Mouse (Mus musculus): Measurements from ENCODE around the gene Ppp1r11. TPM values are rescaled to one million over a fixed set of nuclear protein-coding genes. Genes with fewer than 3 reads are reported as not detected.

Ppp1r11 gene
- polyA plus RNA-seq, 1 experiment from 2014 or later = 120 TPM

GRCm38 (mm10) chr17:36914108-36914507 is 37.4 kb downstream of the Ppp1r11 start:
- no peaks in the 10 kb centered on the region for H3K27me3 ChIP-seq (replicated peaks; ENCODE audit: control insufficient read depth, insufficient read depth, low read length)

DNA sequence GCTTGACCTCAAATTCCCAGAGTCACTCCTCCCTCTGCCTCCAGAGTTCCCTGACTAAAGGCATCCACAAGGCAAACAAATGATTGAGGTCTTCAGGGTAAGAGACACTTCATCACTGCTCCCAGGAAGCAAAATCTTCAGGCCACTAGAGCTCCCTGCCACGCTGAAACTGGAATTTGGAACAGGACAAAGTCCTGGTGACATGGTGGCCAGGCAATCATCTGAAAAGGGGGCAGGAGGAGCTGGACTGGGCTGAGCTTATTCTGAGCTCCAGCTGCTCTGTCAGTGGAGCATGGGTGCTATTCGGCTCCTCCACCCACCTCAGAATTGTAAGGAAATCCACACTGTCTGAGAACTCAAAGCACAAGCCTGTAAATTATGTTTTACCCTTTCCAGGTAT is 39.5 kb downstream of the Ppp1r11 start:
- Histone ChIP-seq H3K27ac (ENCODE audit: low read depth) (no peak overlapping the region), H3K4me3 (ENCODE audit: low read depth, low read length) (no peak overlapping the region), H3K36me3 (ENCODE audit: control insufficient read depth, insufficient read depth, low read length) (no peaks in the 10 kb centered on the region), H3K4me1 (replicated peaks; ENCODE audit: control insufficient read depth, insufficient read depth, low read length) (no peaks in the 10 kb centered on the region), H3K27me3 (replicated peaks; ENCODE audit: control insufficient read depth, insufficient read depth, low read length) (no peaks in the 10 kb centered on the region), H3K9me3 (ENCODE audit: control insufficient read depth, low read length) (no peaks in the 10 kb centered on the region), H3K9ac (ENCODE audit: low read length) (no peak overlapping the region), H3K4me2 (ENCODE audit: low read length) (no peak overlapping the region)
- 70% methylated on average over 2 of the region's 2 CpGs for WGBS
- ATAC-seq (replicated peaks; ENCODE audit: low FRiP score, low TSS enrichment, low read depth) (no peak), DNase-seq (ENCODE audit: low spot score) (no peak)

More at GRCm38 (mm10) chr17:36914108-36914507, 37.4 kb downstream of the Ppp1r11 start:
- no peak overlapping the region for H3K27ac ChIP-seq (ENCODE audit: low read depth)
- H3K4me2 ChIP-seq (ENCODE audit: low read length) = no peak overlapping the region
- H3K4me1 ChIP-seq (replicated peaks; ENCODE audit: control insufficient read depth, insufficient read depth, low read length) = no peaks in the 10 kb centered on the region
- ATAC-seq (replicated peaks; ENCODE audit: low FRiP score, low TSS enrichment, low read depth) = 0 out of 2 replicates have a peak, but pooled peaks have one; percentile 52
- no peaks in the 10 kb centered on the region for H3K9me3 ChIP-seq (ENCODE audit: control insufficient read depth, low read length)
- no peaks in the 10 kb centered on the region for H3K36me3 ChIP-seq (ENCODE audit: control insufficient read depth, insufficient read depth, low read length)
- 14% methylated on average over 2 of the region's 2 CpGs for WGBS
- H3K9ac ChIP-seq (ENCODE audit: low read length) = no peak overlapping the region
- no peak overlapping the region for H3K4me3 ChIP-seq (ENCODE audit: low read depth, low read length)
- peak; percentile 85 for DNase-seq (ENCODE audit: low spot score)

GRCm38 (mm10) chr17:36909802-36910201 is 41.7 kb downstream of the Ppp1r11 start:
- 53% methylated on average over 4 of the region's 4 CpGs for WGBS
- no peak for DNase-seq (ENCODE audit: low spot score)
- no peak for ATAC-seq (replicated peaks; ENCODE audit: low FRiP score, low TSS enrichment, low read depth)

DNA sequence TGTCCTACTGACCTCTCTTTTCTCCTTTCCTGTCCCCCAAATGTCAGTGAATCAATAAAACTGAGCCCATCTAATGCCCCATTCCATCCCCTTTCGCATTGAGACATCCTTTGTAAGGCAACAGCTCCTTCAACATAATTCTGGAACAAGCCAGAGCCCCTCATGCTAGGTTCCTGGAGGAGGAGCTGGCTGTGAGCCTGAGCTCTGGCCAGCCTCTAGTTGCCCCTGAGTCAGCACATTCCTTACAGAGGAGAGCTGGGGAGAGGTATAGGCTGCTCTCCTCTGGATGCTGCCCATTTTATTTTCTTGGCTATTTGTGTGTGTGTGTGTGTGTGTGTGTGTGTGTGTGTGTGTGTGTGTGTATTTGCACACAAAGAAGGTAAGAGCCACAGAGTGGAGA is 43.3 kb downstream of the Ppp1r11 start:
- H3K4me1 ChIP-seq (replicated peaks; ENCODE audit: control insufficient read depth, insufficient read depth, low read length) = no peaks in the 10 kb centered on the region
- no peaks in the 10 kb centered on the region for H3K9me3 ChIP-seq (ENCODE audit: control insufficient read depth, low read length)
- no peak overlapping the region for H3K27ac ChIP-seq (ENCODE audit: low read depth)
- 50% methylated on average over 1 of the region's 1 CpGs for WGBS
- ATAC-seq (replicated peaks; ENCODE audit: low FRiP score, low TSS enrichment, low read depth) (peak; percentile 47; the same call in 1 of the 2 replicates), DNase-seq (ENCODE audit: low spot score) (no peak)
- no peak overlapping the region for H3K4me2 ChIP-seq (ENCODE audit: low read length)
- H3K27me3 ChIP-seq (replicated peaks; ENCODE audit: control insufficient read depth, insufficient read depth, low read length) = no peaks in the 10 kb centered on the region
- no peak overlapping the region for H3K9ac ChIP-seq (ENCODE audit: low read length)
- H3K36me3 ChIP-seq (ENCODE audit: control insufficient read depth, insufficient read depth, low read length) = no peaks in the 10 kb centered on the region
- no peak overlapping the region for H3K4me3 ChIP-seq (ENCODE audit: low read depth, low read length)

More at GRCm38 (mm10) chr17:36909802-36910201, 41.7 kb downstream of the Ppp1r11 start:
- Histone ChIP-seq H3K27me3 (replicated peaks; ENCODE audit: control insufficient read depth, insufficient read depth, low read length) (no peaks in the 10 kb centered on the region), H3K9me3 (ENCODE audit: control insufficient read depth, low read length) (no peaks in the 10 kb centered on the region), H3K4me2 (ENCODE audit: low read length) (no peak overlapping the region), H3K36me3 (ENCODE audit: control insufficient read depth, insufficient read depth, low read length) (no peaks in the 10 kb centered on the region), H3K27ac (ENCODE audit: low read depth) (no peak overlapping the region), H3K9ac (ENCODE audit: low read length) (no peak overlapping the region), H3K4me1 (replicated peaks; ENCODE audit: control insufficient read depth, insufficient read depth, low read length) (no peaks in the 10 kb centered on the region), H3K4me3 (ENCODE audit: low read depth, low read length) (no peak overlapping the region)

- H3K36me3 ChIP-seq (ENCODE audit: control insufficient read depth, insufficient read depth, low read length) = no peaks in the 10 kb centered on the region
- no peaks in the 10 kb centered on the region for H3K9me3 ChIP-seq (ENCODE audit: control insufficient read depth, low read length)
- H3K4me1 ChIP-seq (replicated peaks; ENCODE audit: control insufficient read depth, insufficient read depth, low read length) = no peaks in the 10 kb centered on the region
- H3K4me2 ChIP-seq (ENCODE audit: low read length) = no peak overlapping the region
- DNase-seq (ENCODE audit: low spot score) = no peak
- no peak for ATAC-seq (replicated peaks; ENCODE audit: low FRiP score, low TSS enrichment, low read depth)
- 77% methylated on average over 3 of the region's 3 CpGs for WGBS
- no peak overlapping the region for H3K9ac ChIP-seq (ENCODE audit: low read length)
- no peak overlapping the region for H3K27ac ChIP-seq (ENCODE audit: low read depth)
- H3K4me3 ChIP-seq (ENCODE audit: low read depth, low read length) = no peak overlapping the region
- no peaks in the 10 kb centered on the region for H3K27me3 ChIP-seq (replicated peaks; ENCODE audit: control insufficient read depth, insufficient read depth, low read length)
These were observed 47.9 kb downstream of the Ppp1r11 start for GRCm38 (mm10) chr17:36903651-36904050.

DNA sequence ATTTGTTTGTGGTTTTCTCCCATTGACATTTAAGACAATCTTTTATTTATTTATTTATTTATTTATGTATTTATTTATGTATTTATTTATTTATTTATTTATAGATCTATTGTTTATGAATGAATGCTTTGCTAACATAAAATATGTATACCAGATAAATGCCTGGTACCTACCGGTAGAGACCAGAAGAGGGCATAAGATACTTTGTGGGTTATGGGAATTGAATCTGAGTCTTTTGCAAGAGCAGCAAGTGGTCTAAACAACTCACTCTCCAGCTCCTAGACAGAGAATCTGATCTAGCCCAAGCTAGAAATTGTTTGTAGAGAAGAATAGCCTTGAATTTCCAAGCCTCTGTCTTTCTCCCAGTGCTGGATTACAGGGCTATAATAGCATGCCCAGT is 50.9 kb downstream of the Ppp1r11 start:
- H3K9me3 ChIP-seq (ENCODE audit: control insufficient read depth, low read length) = no peaks in the 10 kb centered on the region
- 28% methylated on average over 1 of the region's 1 CpGs for WGBS
- DNase-seq (ENCODE audit: low spot score) (no peak), ATAC-seq (replicated peaks; ENCODE audit: low FRiP score, low TSS enrichment, low read depth) (no peak)
- H3K9ac ChIP-seq (ENCODE audit: low read length) = no peak overlapping the region
- no peak overlapping the region for H3K27ac ChIP-seq (ENCODE audit: low read depth)
- no peak overlapping the region for H3K4me3 ChIP-seq (ENCODE audit: low read depth, low read length)
- H3K27me3 ChIP-seq (replicated peaks; ENCODE audit: control insufficient read depth, insufficient read depth, low read length) = no peaks in the 10 kb centered on the region
- no peaks in the 10 kb centered on the region for H3K36me3 ChIP-seq (ENCODE audit: control insufficient read depth, insufficient read depth, low read length)
- H3K4me1 ChIP-seq (replicated peaks; ENCODE audit: control insufficient read depth, insufficient read depth, low read length) = no peaks in the 10 kb centered on the region
- H3K4me2 ChIP-seq (ENCODE audit: low read length) = no peak overlapping the region

- no peaks in the 10 kb centered on the region for H3K9me3 ChIP-seq (ENCODE audit: control insufficient read depth, low read length)
These were observed 51.5 kb downstream of the Ppp1r11 start for GRCm38 (mm10) chr17:36900001-36900400.

GRCm38 (mm10) chr17:36899376-36899775 is 52.2 kb downstream of the Ppp1r11 start:
- H3K9me3 ChIP-seq (ENCODE audit: control insufficient read depth, low read length) = no peaks in the 10 kb centered on the region
- no peak overlapping the region for H3K9ac ChIP-seq (ENCODE audit: low read length)
- H3K27me3 ChIP-seq (replicated peaks; ENCODE audit: control insufficient read depth, insufficient read depth, low read length) = no peaks in the 10 kb centered on the region
- 83% methylated on average over 4 of the region's 4 CpGs for WGBS
- ATAC-seq (replicated peaks; ENCODE audit: low FRiP score, low TSS enrichment, low read depth) (no peak), DNase-seq (ENCODE audit: low spot score) (no peak)
- peak overlapping the region; percentile 32 for H3K4me2 ChIP-seq (ENCODE audit: low read length)
- no peak overlapping the region for H3K4me3 ChIP-seq (ENCODE audit: low read depth, low read length)
- no peaks in the 10 kb centered on the region for H3K36me3 ChIP-seq (ENCODE audit: control insufficient read depth, insufficient read depth, low read length)
- no peak overlapping the region; the same call in 1 of the 2 replicates for H3K27ac ChIP-seq (ENCODE audit: low read depth)
- H3K4me1 ChIP-seq (replicated peaks; ENCODE audit: control insufficient read depth, insufficient read depth, low read length) = no peaks in the 10 kb centered on the region

More at GRCm38 (mm10) chr17:36900001-36900400, 51.5 kb downstream of the Ppp1r11 start:
- Histone ChIP-seq H3K4me2 (ENCODE audit: low read length) (peak overlapping the region; percentile 32; the same call in 1 of the 2 replicates), H3K4me1 (replicated peaks; ENCODE audit: control insufficient read depth, insufficient read depth, low read length) (no peaks in the 10 kb centered on the region), H3K4me3 (ENCODE audit: low read depth, low read length) (no peak overlapping the region), H3K36me3 (ENCODE audit: control insufficient read depth, insufficient read depth, low read length) (no peaks in the 10 kb centered on the region), H3K9ac (ENCODE audit: low read length) (no peak overlapping the region), H3K27ac (ENCODE audit: low read depth) (no peak overlapping the region), H3K27me3 (replicated peaks; ENCODE audit: control insufficient read depth, insufficient read depth, low read length) (no peaks in the 10 kb centered on the region)
- DNase-seq (ENCODE audit: low spot score) (no peak), ATAC-seq (replicated peaks; ENCODE audit: low FRiP score, low TSS enrichment, low read depth) (no peak)
- 80% methylated on average over 5 of the region's 5 CpGs for WGBS
